Mouse (Mus musculus) lung, adult 10 weeks (tissue): ENCODE results near the gene Vmn2r106. TPM values are rescaled to one million over a fixed set of nuclear protein-coding genes. Genes with fewer than 3 reads are reported as not detected.

Experiments used
- polyA plus RNA-seq: library from polyadenylated mRNA; stranded (reverse); fragments of 350-450 nt; fragmentation: Illumina TruSeq; extraction: RNeasy Lipid Tissue Mini Kit (QIAGEN cat#74804); gene quantifications from one replicate; pipeline ENCODE4 v1.2.3, GENCODE M21; 2014; ENCODE audit warnings: low read depth, low replicate concordance; ENCODE audit not compliant: insufficient read depth

Gene Vmn2r106
- polyA plus RNA-seq: not detected

GRCm38 (mm10) chr17:20285453-20285852, at the start of gene Vmn2r106:
TSS of gene Vmn2r106 (minus strand) at chr17:20285553.

GRCm38 (mm10) chr17:20234952-20235351, 50.4 kb downstream of the Vmn2r106 start, which contains the start of gene Vmn2r105:
TSS of gene Vmn2r105 (minus strand) at chr17:20235052.

Other genes with a start within 250 kb of the Vmn2r106 start
- gene Vmn2r104, start 237.2 kb downstream of the Vmn2r106 start, polyA plus RNA-seq: not detected
- not detected for gene Fpr-rs7, start 171.3 kb downstream of the Vmn2r106 start, polyA plus RNA-seq
- not detected for gene Fpr-rs6, start 102.5 kb downstream of the Vmn2r106 start, polyA plus RNA-seq
- not detected for gene Vmn2r105, start 50.5 kb downstream of the Vmn2r106 start, polyA plus RNA-seq
- not detected for gene Vmn2r107, start 59.7 kb upstream of the Vmn2r106 start, polyA plus RNA-seq
- gene Vmn1r224, start 128.6 kb upstream of the Vmn2r106 start, polyA plus RNA-seq: not detected
- not detected for gene Vmn2r108, start 195.8 kb upstream of the Vmn2r106 start, polyA plus RNA-seq
- not detected for gene Vmn1r225, start 212.6 kb upstream of the Vmn2r106 start, polyA plus RNA-seq